Mouse (Mus musculus) MEL (cell line): ENCODE data around the gene Zfp729b. TPM values are rescaled to one million over a fixed set of nuclear protein-coding genes. Genes with fewer than 3 reads are reported as not detected.

Experiments
- DNase-seq: peaks from one replicate; pipeline ENCODE4 v3.0.0; 2011; ENCODE audit warnings: low read depth, low spot score
- H3K27ac ChIP-seq: 2 replicates; pipeline ENCODE4 v1.5.1; 2012; ENCODE audit warnings: low read depth, mild to moderate bottlenecking, control low read depth, low read length, moderate library complexity; ENCODE audit not compliant: control insufficient read depth
- H3K27me3 ChIP-seq, 2 experiments: fragments of 150-350 bp in 1 of 2; sonication (generic) in 1 of 2; 2 replicates each; pipeline ENCODE4 v1.6.1; 2012; ENCODE audit warnings: low read length in 2 of 2, mild to moderate bottlenecking in 2 of 2, improper control_type of control experiment in 1 of 2, moderate library complexity in 1 of 2; ENCODE audit not compliant: insufficient read depth in 2 of 2, control insufficient read depth in 1 of 2
- H3K36me3 ChIP-seq, 2 experiments: 2 replicates each; pipeline ENCODE4 v1.6.1; 2012 to 2014; ENCODE audit warnings: low read length in 2 of 2, improper control_type of control experiment in 1 of 2, inconsistent platforms in 1 of 2, mild to moderate bottlenecking in 1 of 2; ENCODE audit not compliant: insufficient read depth in 2 of 2, control insufficient read depth in 1 of 2
- H3K4me1 ChIP-seq, 2 experiments: fragments of 150-350 bp in 1 of 2; sonication (generic) in 1 of 2; 2 replicates each; pipeline ENCODE4 v1.6.1; 2012; ENCODE audit warnings: low read length in 2 of 2, improper control_type of control experiment in 1 of 2, mild to moderate bottlenecking in 1 of 2; ENCODE audit not compliant: insufficient read depth in 2 of 2, control insufficient read depth in 1 of 2
- H3K4me3 ChIP-seq, 2 experiments: fragments of 150-350 bp in 1 of 2; sonication (generic) in 1 of 2; 2 replicates each; pipeline ENCODE4 v1.5.1; 2012; ENCODE audit warnings: low read depth in 2 of 2, low read length in 2 of 2, mild to moderate bottlenecking in 2 of 2, moderate library complexity in 2 of 2, control low read depth in 1 of 2, improper control_type of control experiment in 1 of 2; ENCODE audit not compliant: control insufficient read depth in 1 of 2, insufficient read depth in 1 of 2
- H3K79me2 ChIP-seq: 2 replicates; pipeline ENCODE4 v1.6.1; 2012; ENCODE audit warnings: mild to moderate bottlenecking, low read length, moderate library complexity; ENCODE audit not compliant: control insufficient read depth, poor library complexity, insufficient read depth
- H3K9ac ChIP-seq: 2 replicates; pipeline ENCODE4 v1.6.1; 2012; ENCODE audit warnings: low read depth, mild to moderate bottlenecking, control low read depth, low read length, moderate library complexity; ENCODE audit not compliant: control insufficient read depth, poor library complexity, severe bottlenecking
- H3K9me3 ChIP-seq: fragments of 150-350 bp; sonication (generic); replicated peaks from 2 replicates; pipeline ENCODE4 v1.6.1; 2012; ENCODE audit warnings: mild to moderate bottlenecking, low read length, improper control_type of control experiment, moderate library complexity; ENCODE audit not compliant: insufficient read depth
- BHLHE40 ChIP-seq: IDR thresholded peaks from 2 replicates; pipeline ENCODE4 v1.6.1; 2012; ENCODE audit warnings: low read depth, mild to moderate bottlenecking, inconsistent platforms, low read length, improper control_type of control experiment, borderline replicate concordance
- CTCF ChIP-seq, 3 experiments: IDR thresholded peaks in 2 of 3; conservative IDR thresholded peaks in 1 of 3; 2 replicates each; pipeline ENCODE4 v1.5.1; 2011 to 2012; ENCODE audit warnings: low read length in 3 of 3, low read depth in 2 of 3, mild to moderate bottlenecking in 2 of 3, improper control_type of control experiment in 1 of 3, inconsistent platforms in 1 of 3, mixed read lengths in 1 of 3, moderate library complexity in 1 of 3; ENCODE audit not compliant: control insufficient read depth in 1 of 3, insufficient read depth in 1 of 3, poor library complexity in 1 of 3, severe bottlenecking in 1 of 3
- E2F4 ChIP-seq: IDR thresholded peaks from 2 replicates; pipeline ENCODE4 v1.6.1; 2011; ENCODE audit warnings: low read depth, low read length, improper control_type of control experiment, borderline replicate concordance
- ELF1 ChIP-seq: IDR thresholded peaks from 2 replicates; pipeline ENCODE4 v1.6.1; 2014; ENCODE audit warnings: low read depth, mild to moderate bottlenecking, inconsistent platforms, low read length, improper control_type of control experiment, moderate library complexity
- GATA1 ChIP-seq: IDR thresholded peaks from 2 replicates; pipeline ENCODE4 v1.6.1; 2011; ENCODE audit warnings: low read depth, low read length, improper control_type of control experiment
- HCFC1 ChIP-seq: IDR thresholded peaks from 2 replicates; pipeline ENCODE4 v1.6.1; 2012; ENCODE audit warnings: low read depth, mild to moderate bottlenecking, inconsistent platforms, low read length, improper control_type of control experiment, moderate library complexity
- KAT2A ChIP-seq: conservative IDR thresholded peaks from 2 replicates; pipeline ENCODE4 v1.6.1; 2012; ENCODE audit warnings: low read depth, low read length, improper control_type of control experiment, inconsistent platforms
- MAFK ChIP-seq: IDR thresholded peaks from 2 replicates; pipeline ENCODE4 v1.6.1; 2011; ENCODE audit warnings: low read depth, mild to moderate bottlenecking, low read length, improper control_type of control experiment, borderline replicate concordance
- MAX ChIP-seq: IDR thresholded peaks from 2 replicates; pipeline ENCODE4 v1.6.1; 2011; ENCODE audit warnings: low read length, improper control_type of control experiment
- MXI1 ChIP-seq: IDR thresholded peaks from 2 replicates; pipeline ENCODE4 v1.6.1; 2011; ENCODE audit warnings: mild to moderate bottlenecking, low read depth, low read length, improper control_type of control experiment
- MYB ChIP-seq: IDR thresholded peaks from 2 replicates; pipeline ENCODE4 v1.6.1; 2011; ENCODE audit warnings: mild to moderate bottlenecking, low read depth, low read length, improper control_type of control experiment
- MYC ChIP-seq: IDR thresholded peaks from 2 replicates; pipeline ENCODE4 v1.6.1; 2011; ENCODE audit warnings: low read depth, mild to moderate bottlenecking, low read length, improper control_type of control experiment, moderate library complexity
- NELFE ChIP-seq: IDR thresholded peaks from 2 replicates; pipeline ENCODE4 v1.6.1; 2011; ENCODE audit warnings: low read depth, low read length, improper control_type of control experiment
- NRF1 ChIP-seq: IDR thresholded peaks from 2 replicates; pipeline ENCODE4 v1.6.1; 2014; ENCODE audit warnings: low read depth, mild to moderate bottlenecking, inconsistent platforms, low read length, improper control_type of control experiment, moderate library complexity; ENCODE audit not compliant: poor library complexity, insufficient read depth, severe bottlenecking
- POLR2A ChIP-seq, 2 experiments: IDR thresholded peaks; 2 replicates each; pipeline ENCODE4 v1.6.1; 2011 to 2012; ENCODE audit warnings: low read length in 2 of 2, mild to moderate bottlenecking in 2 of 2, control low read depth in 1 of 2, improper control_type of control experiment in 1 of 2, low read depth in 1 of 2, moderate library complexity in 1 of 2; ENCODE audit not compliant: control insufficient read depth in 1 of 2, insufficient read depth in 1 of 2, poor library complexity in 1 of 2
- POLR2AphosphoS5 ChIP-seq: IDR thresholded peaks from 2 replicates; pipeline ENCODE4 v1.6.1; 2012; ENCODE audit warnings: low read depth, borderline replicate concordance, mild to moderate bottlenecking, inconsistent platforms, low read length, moderate library complexity, mixed read lengths
- RAD21 ChIP-seq: IDR thresholded peaks from 2 replicates; pipeline ENCODE4 v1.6.1; 2011; ENCODE audit warnings: mild to moderate bottlenecking, low read depth, low read length, improper control_type of control experiment
- SIN3A ChIP-seq: IDR thresholded peaks from 2 replicates; pipeline ENCODE4 v1.6.1; 2012; ENCODE audit warnings: low read length, improper control_type of control experiment, inconsistent platforms
- SMC3 ChIP-seq: IDR thresholded peaks from 2 replicates; pipeline ENCODE4 v1.6.1; 2011; ENCODE audit warnings: low read depth, low read length, improper control_type of control experiment
- TAL1 ChIP-seq: IDR thresholded peaks from 2 replicates; pipeline ENCODE4 v1.6.1; 2012; ENCODE audit warnings: mild to moderate bottlenecking, inconsistent platforms, low read length, moderate library complexity, mixed read lengths
- TBP ChIP-seq: IDR thresholded peaks from 2 replicates; pipeline ENCODE4 v1.8.0; 2011; ENCODE audit warnings: low read depth, low read length, improper control_type of control experiment
- TCF12 ChIP-seq: IDR thresholded peaks from 2 replicates; pipeline ENCODE4 v1.6.1; 2014; ENCODE audit warnings: low read depth, mild to moderate bottlenecking, inconsistent platforms, low read length, improper control_type of control experiment, moderate library complexity
- UBTF ChIP-seq: IDR thresholded peaks from 2 replicates; pipeline ENCODE4 v1.6.1; 2012; ENCODE audit warnings: low read depth, mild to moderate bottlenecking, inconsistent platforms, low read length, improper control_type of control experiment, moderate library complexity, borderline replicate concordance; ENCODE audit not compliant: insufficient read depth
- USF1 ChIP-seq: IDR thresholded peaks from 2 replicates; pipeline ENCODE4 v1.6.1; 2014; ENCODE audit warnings: low read depth, mild to moderate bottlenecking, inconsistent platforms, low read length, improper control_type of control experiment, moderate library complexity
- USF2 ChIP-seq, 2 experiments: IDR thresholded peaks; 2 replicates each; pipeline ENCODE4 v1.6.1; 2011 to 2012; ENCODE audit warnings: improper control_type of control experiment in 2 of 2, low read length in 2 of 2, borderline replicate concordance in 1 of 2, inconsistent platforms in 1 of 2, low read depth in 1 of 2, mild to moderate bottlenecking in 1 of 2; ENCODE audit not compliant: insufficient read depth in 1 of 2
- ZKSCAN1 ChIP-seq: IDR thresholded peaks from 2 replicates; pipeline ENCODE4 v1.6.1; 2012; ENCODE audit warnings: low read depth, mild to moderate bottlenecking, inconsistent platforms, low read length, improper control_type of control experiment, moderate library complexity
- polyA plus RNA-seq, 2 experiments: library from polyadenylated mRNA; stranded (reverse) in 1 of 2; unstranded in 1 of 2; fragments of >175 nt in 1 of 2; fragments of >200 nt in 1 of 2; gene quantifications; 2 replicates each; pipeline versions ENCODE4 v1.2.1 to v1.2.4; 2012; ENCODE audit warnings: low replicate concordance in 2 of 2, low read depth in 1 of 2; ENCODE audit not compliant: insufficient read length in 2 of 2, insufficient read depth in 1 of 2, missing spikeins in 1 of 2
- total RNA-seq: library from RNA; depleted of rRNA; stranded (reverse); fragments of 300-350 nt; gene quantifications from 2 replicates; pipeline ENCODE4 v1.2.3, GENCODE M21; 2012

Zfp729b gene
- total and polyA plus RNA-seq, 3 experiments, result 5.0 to 7.0 TPM; not detected in 1

DNA sequence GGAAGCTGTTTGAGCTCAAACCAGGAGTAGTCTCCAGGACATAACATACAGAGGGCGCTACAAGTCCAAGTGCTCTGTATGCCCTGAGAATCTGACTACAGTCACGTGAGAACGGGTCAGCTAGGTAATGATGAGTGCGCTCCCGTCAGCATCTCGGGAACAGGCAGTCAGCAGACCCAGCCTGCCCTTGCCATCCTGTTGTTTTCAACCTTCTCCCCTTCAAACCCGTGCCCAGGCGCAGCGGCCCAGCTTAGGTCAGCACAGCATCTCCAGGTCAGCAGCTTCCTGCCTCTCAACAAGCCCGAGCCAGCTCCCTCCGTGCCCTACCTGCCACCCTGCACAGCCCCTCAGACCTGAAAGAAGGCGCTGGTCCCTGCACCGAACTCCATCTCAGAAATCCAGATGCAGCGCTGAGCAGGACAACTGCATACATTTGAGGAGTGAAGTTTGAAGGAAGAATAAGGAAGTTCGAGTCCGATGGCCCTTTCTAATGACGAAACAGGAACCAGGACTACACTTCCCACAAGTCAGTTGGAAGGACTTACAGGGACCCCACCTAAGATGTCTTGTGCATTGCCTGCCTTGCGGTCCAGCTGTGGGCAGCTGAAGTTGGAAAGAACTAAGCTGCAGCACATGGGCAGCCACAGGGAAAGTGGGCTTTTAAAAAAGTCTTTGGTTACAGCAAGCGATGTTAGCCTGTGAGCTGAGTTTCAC lies 27.9 kb upstream of the Zfp729b start, which contains the start of the genes Gm49345 and Zfp729a:
TSS of gene Gm49345 (minus strand) at position 476 of the 714 bp plus-strand sequence.
TSS of gene Zfp729a (minus strand) at position 498 of the 714 bp plus-strand sequence.
- peak; percentile 96 for DNase-seq
- Histone ChIP-seq H3K27me3 (no peaks in the 10 kb centered on the region), H3K4me1 (peaks cover 0 to 2% of the 10 kb centered on the region in 2 experiments; a peak in 1 of 4 replicates), H3K27ac (peak within 1 kb of the TSS; percentile 60), H3K9me3 (no peaks in the 10 kb centered on the region), H3K36me3 (no peaks in the 10 kb centered on the region; a peak in 1 of 4 replicates), H3K4me3 (peak within 1 kb of the TSS; percentile 71 to 76), H3K79me2 (peaks cover 3% of the 10 kb centered on the region), H3K9ac (peak within 1 kb of the TSS; percentile 78)
- TF ChIP-seq GATA1 (peak; percentile 18; the same call in 1 of the 2 replicates), USF1 (peak; percentile 66), SMC3 (peak; percentile 36), MAX (peak; percentile 95), MXI1 (peak; percentile 88), POLR2AphosphoS5 (no peak), E2F4 (no peak), HCFC1 (peak; percentile 94), NELFE (peak; percentile 42), TAL1 (no peak), MAFK (no peak), ZKSCAN1 (no peak), USF2 (IDR thresholded peaks at IDR 0.05; ENCODE audit: borderline replicate concordance in 1 of 2, insufficient read depth in 1 of 2, low read depth in 1 of 2, low read length in 2 of 2) (no peak), NRF1 (no peak), TBP (peak; percentile 84), POLR2A (IDR thresholded peaks at IDR 0.05; ENCODE audit: control insufficient read depth in 1 of 2, insufficient read depth in 1 of 2, low read depth in 1 of 2, low read length in 2 of 2, poor library complexity in 1 of 2) (peak in 1 of 2 experiments; percentile 61; a peak in 1 of 4 replicates), MYC (peak; percentile 84), ELF1 (peak; percentile 96), RAD21 (peak; percentile 9), BHLHE40 (peak; percentile 62; the same call in 1 of the 2 replicates), MYB (no peak), SIN3A (peak; percentile 94), CTCF (IDR thresholded peaks at IDR 0.05 in 2 of 3, conservative IDR thresholded peaks at IDR 0.05 in 1 of 3; ENCODE audit: control insufficient read depth in 1 of 3, insufficient read depth in 1 of 3, low read depth in 2 of 3, low read length in 3 of 3, poor library complexity in 1 of 3, severe bottlenecking in 1 of 3) (peak in 1 of 3 experiments; percentile 33; a peak in 2 of 6 replicates), KAT2A (peak; percentile 95), TCF12 (peak; percentile 50; the same call in 1 of the 2 replicates), UBTF (no peak)
